8 mouse cellular contexts compared by ENCODE assay signal in the genomic region with DNA sequence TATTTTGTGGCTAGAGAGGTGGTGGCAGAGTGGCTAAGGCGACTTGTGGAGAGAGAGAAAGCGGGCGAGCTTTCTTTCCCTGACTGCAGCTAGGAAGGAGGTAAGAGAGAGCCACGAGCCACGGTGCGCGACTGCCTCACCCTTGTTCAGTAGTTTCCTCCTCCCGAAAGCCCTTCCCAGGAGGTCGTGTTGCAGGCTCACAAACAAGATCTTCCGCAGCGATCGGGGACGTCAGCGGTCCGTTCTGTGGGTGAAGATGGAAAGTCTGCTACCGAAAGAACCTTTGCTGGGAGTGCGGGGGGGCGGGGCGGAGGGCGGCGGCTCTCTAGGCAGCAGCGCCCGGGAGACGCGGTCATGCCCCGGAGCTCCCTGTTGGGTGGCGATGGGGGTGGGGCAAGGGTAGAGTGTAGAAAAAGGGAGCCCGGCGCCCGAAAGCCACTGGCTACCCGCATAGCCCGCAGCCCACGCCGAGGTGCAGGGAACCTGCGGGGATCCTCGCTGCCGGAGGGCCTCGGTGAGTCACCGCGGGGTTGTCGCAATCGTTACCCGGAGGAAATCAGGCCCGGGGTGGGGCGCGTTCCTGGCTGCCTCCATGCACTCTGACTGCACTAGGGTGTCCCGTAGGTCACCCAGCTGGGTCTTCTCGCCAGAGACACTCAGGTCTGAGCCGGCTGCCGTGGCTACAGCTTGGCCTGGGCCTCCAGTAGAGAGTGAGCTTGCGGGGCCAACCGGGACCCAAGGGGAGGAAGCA. TPM values are rescaled to one million over a fixed set of nuclear protein-coding genes. Genes with fewer than 3 reads are reported as not detected.
A peak's percentile ranks its signal among the peaks of the same experiment; 100 is the strongest.
DNase-seq lines count a peak whose midpoint lies in the region; ATAC-seq lines count a peak whose summit lies in the region.

No protein-coding gene starts in this region.

- peaks cover 21% of the 10 kb centered on the region for H3K4me1 ChIP-seq in hindbrain, embryonic 13.5 days (replicated peaks)

- DNase-seq in MEL-GATA-1-ER (ENCODE audit: extremely low read depth, low read depth), result peak; percentile 19
- peak; percentile 61 for DNase-seq in cerebellum, adult 8-10 months
- DNase-seq in frontal cortex, postnatal 25 days (ENCODE audit: low spot score in 2 of 2), result peak; percentile 18 to 30
- DNase-seq in left cerebral cortex, adult 18-20 months (ENCODE audit: low spot score in 2 of 2), result peak; percentile 57 to 62
- peak; percentile 75 to 81 for DNase-seq in lung, postnatal 4 days
- DNase-seq in retina, postnatal 1 day, result peak; percentile 70
- peak; percentile 71 for DNase-seq in thymus, postnatal 4 days

- peak overlapping the region; percentile 59 for H3K4me3 ChIP-seq in hindbrain, embryonic 13.5 days

- no peak overlapping the region for H3K27ac ChIP-seq in hindbrain, embryonic 13.5 days

- no peaks in the 10 kb centered on the region for H3K36me3 ChIP-seq in hindbrain, embryonic 13.5 days

- peak overlapping the region; percentile 71 for H3K9ac ChIP-seq in hindbrain, embryonic 13.5 days

- ATAC-seq in hindbrain, embryonic 13.5 days (ENCODE audit: low FRiP score), result peak; percentile 63

- WGBS in hindbrain, embryonic 13.5 days, result 0% methylated on average over 52 of the region's 52 CpGs

- peaks cover 8% of the 10 kb centered on the region for H3K9me3 ChIP-seq in hindbrain, embryonic 13.5 days

- H3K27me3 ChIP-seq in hindbrain, embryonic 13.5 days, result peaks cover 72% of the 10 kb centered on the region

- peak overlapping the region; percentile 99 for H3K4me2 ChIP-seq in hindbrain, embryonic 13.5 days

RNA-seq across cellular contexts. Expression of gene Gpat3, which starts 0.5 kb away (rescaled TPM):
- 1.00 and 1.5 TPM in 2 replicates for polyA plus RNA-seq in hindbrain, embryonic 13.5 days (2015; fragmentation: Nextera tagmentation; extraction: Ambion mirVana)
- total RNA-seq in left cerebral cortex, adult 18-20 months (2021), result 1 to 10 TPM; 5.6 to 7.9 TPM

RNA-seq across cellular contexts. Expression of gene Abraxas1, which starts 25.3 kb away (rescaled TPM):
- 15.1 and 16.2 TPM in 2 replicates for polyA plus RNA-seq in hindbrain, embryonic 13.5 days (2015; fragmentation: Nextera tagmentation; extraction: Ambion mirVana)
- 10 to 100 TPM in 1 of 2 experiments, 1 to 10 TPM in 1; 8.7 to 11.8 TPM for total RNA-seq in left cerebral cortex, adult 18-20 months (2021)

RNA-seq across cellular contexts. Expression of gene Mrps18c, which starts 47.6 kb away (rescaled TPM):
- 171 and 184 TPM in 2 replicates for polyA plus RNA-seq in hindbrain, embryonic 13.5 days (2015; fragmentation: Nextera tagmentation; extraction: Ambion mirVana)
- total RNA-seq in left cerebral cortex, adult 18-20 months (2021), result 10 to 100 TPM; 59.9 to 63.8 TPM

RNA-seq across cellular contexts. Expression of gene Helq, which starts 47.6 kb away (rescaled TPM):
- 18.6 and 21.1 TPM in 2 replicates for polyA plus RNA-seq in hindbrain, embryonic 13.5 days (2015; fragmentation: Nextera tagmentation; extraction: Ambion mirVana)
- 10 to 100 TPM; 16.4 to 17.1 TPM for total RNA-seq in left cerebral cortex, adult 18-20 months (2021)

Comparison
In these comparisons a context has a peak if more than half of its experiments do, and no peak if none do; other contexts are left out.
1. DNase-seq: peak in every context shown above with its lines; median percentile 78 in lung, postnatal 4 days; 71 in thymus, postnatal 4 days; 70 in retina, postnatal 1 day; 61 in cerebellum, adult 8-10 months; 60 in left cerebral cortex, adult 18-20 months; 24 in frontal cortex, postnatal 25 days; 19 in MEL-GATA-1-ER.